Mouse (Mus musculus) bone marrow, adult 2 months (tissue): ENCODE results near the gene Zswim9.

Source experiments
- CTCF ChIP-seq: fragments of 200-500 bp; IDR thresholded peaks from 2 replicates; pipeline ENCODE4 v1.5.1; 2011; ENCODE audit warnings: low read length, control low read depth; ENCODE audit not compliant: control insufficient read depth, insufficient read depth
- POLR2A ChIP-seq: fragments of 200-500 bp; IDR thresholded peaks from 2 replicates; pipeline ENCODE4 v1.6.1; 2011; ENCODE audit warnings: low read depth, mild to moderate bottlenecking, control low read depth, low read length, borderline replicate concordance; ENCODE audit not compliant: control insufficient read depth

- no peak for TF ChIP-seq POLR2A
- no peak for TF ChIP-seq CTCF
Observed at GRCm38 (mm10) chr7:13269394-13269793, 9.1 kb downstream of the Zswim9 start.
